Mouse (Mus musculus) urinary bladder, postnatal 10 days (tissue): Measurements from ENCODE around the gene Htr2a.
A peak's percentile ranks its signal among the peaks of the same experiment; 100 is the strongest.

Experiments
- DNase-seq: peaks from one replicate; pipeline ENCODE4 v3.0.0; 2022; ENCODE audit warnings: low spot score

Gene Htr2a

DNA sequence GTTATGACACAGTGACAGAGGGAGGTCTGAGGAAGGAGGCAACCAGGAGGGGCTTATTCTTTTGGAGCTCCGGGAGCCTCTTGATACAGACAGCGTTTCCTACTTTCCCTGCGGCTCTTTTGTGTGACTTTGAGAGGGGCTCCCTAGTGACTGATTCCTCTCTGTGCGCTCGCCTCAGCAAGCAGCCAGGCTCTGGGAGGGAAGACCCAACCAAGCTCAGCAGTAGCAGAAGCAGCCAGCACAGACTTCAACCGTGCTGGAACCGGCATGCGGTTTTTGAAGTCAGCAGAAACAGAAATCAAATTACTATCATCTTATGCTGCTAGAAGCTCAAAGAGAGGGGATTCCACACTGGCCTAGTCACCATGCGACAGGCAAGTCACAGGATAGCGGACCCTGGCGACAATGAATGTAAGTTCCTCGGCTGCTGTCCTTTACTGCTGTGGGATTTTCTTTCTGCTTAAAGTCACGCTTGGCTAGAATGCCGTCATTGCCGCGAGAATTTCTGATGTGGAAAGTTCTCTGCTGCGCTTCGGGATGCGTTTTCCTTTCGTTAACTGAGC is at the start of gene Htr2a:
Gene Htr2a (plus strand): TSS at position 22 of the 563 bp plus-strand sequence.
- no peak for DNase-seq

- no peak for DNase-seq
These were observed 39.1 kb upstream of the Htr2a start for GRCm38 (mm10) chr14:74601333-74602087.

DNA sequence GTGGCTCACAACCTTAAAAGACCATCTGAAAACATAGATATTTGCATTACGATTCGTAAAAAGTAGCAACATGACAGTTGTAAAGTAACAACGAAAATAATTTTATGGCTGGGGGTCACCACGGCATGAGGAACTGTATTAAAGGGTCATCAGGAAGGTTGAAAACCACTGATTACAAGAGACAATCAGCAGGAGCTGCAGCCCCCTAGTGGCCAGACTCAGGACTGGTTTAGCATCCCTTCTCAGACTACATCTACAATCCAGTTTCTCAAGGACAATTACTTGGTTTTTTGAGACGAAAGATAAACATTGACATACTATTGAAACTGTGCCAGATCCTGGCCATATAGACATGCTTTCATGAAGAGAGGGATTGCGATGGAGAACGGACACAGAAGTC is 38.1 kb upstream of the Htr2a start:
- DNase-seq = peak; percentile 18

- DNase-seq = no peak
These were observed 37.4 kb upstream of the Htr2a start for GRCm38 (mm10) chr14:74603131-74603766.

DNA sequence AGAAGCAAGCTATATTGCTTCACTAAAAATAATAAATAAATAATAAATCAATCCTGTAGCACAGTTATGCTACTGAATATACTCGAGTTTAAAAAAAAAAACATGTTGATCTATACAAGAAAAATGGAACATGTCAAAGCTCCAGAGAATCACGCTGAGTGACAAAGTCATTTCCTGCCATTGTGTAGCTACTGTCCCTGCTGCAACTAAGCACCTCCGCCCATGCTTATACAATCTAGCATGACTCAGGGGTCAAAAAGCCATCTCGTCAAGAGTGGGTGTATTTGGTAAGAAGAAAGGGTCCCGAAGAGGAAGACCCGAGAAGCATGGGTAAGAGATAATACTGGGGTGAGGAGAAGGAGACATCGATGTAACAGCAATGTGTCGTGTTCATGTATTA is 29.3 kb upstream of the Htr2a start:
- DNase-seq = no peak

GRCm38 (mm10) chr14:74618858-74619257 is 21.8 kb upstream of the Htr2a start:
- no peak for DNase-seq

- no peak for DNase-seq
These were observed 2.6 kb upstream of the Htr2a start for GRCm38 (mm10) chr14:74638071-74638470.

DNA sequence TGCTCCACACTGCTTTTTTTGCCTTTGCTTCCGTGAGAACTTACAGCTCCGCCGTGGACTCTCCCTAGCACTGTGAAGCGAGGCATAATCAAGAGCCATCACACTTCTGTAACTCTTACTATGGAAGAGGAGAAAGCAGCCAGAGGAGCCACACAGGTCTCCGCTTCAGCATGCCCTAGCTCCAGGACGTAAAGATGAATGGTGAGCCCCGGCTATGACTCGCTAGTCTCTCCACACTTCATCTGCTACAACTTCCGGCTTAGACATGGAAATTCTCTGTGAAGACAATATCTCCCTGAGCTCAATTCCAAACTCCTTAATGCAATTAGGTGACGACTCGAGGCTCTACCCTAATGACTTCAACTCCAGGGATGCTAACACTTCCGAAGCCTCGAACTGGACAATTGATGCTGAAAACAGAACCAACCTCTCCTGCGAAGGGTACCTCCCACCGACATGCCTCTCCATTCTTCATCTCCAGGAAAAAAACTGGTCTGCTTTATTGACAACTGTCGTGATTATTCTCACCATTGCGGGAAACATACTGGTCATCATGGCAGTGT is 1.1 kb downstream of the Htr2a start:
- no peak for DNase-seq

GRCm38 (mm10) chr14:74643296-74643695 is 2.7 kb downstream of the Htr2a start:
- peak; percentile 65 for DNase-seq

- DNase-seq = no peak
These were observed 5.6 kb downstream of the Htr2a start for GRCm38 (mm10) chr14:74646107-74646793.

GRCm38 (mm10) chr14:74650001-74650400 is 9.4 kb downstream of the Htr2a start:
- no peak for DNase-seq

DNA sequence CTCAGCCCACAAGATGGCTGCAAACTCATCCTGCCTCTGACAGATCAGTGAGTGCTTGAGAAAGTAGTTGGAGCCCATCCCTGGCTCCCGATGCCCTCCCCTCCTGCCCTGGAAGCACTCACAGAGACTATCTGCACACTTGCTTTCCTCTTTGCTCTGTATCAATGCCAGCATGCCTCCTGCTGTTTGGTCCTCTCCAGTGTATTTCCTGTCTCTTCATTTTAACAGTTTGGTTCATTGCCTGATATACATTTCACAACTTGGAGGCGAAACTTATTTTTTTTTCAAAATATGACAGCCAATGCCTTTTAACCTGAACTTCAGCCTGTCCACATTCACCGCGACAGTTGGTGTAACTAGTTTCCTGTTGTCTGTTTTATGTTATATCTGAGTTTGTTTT is 11.0 kb downstream of the Htr2a start:
- no peak for DNase-seq

GRCm38 (mm10) chr14:74657227-74657626 is 16.6 kb downstream of the Htr2a start:
- DNase-seq = no peak

DNA sequence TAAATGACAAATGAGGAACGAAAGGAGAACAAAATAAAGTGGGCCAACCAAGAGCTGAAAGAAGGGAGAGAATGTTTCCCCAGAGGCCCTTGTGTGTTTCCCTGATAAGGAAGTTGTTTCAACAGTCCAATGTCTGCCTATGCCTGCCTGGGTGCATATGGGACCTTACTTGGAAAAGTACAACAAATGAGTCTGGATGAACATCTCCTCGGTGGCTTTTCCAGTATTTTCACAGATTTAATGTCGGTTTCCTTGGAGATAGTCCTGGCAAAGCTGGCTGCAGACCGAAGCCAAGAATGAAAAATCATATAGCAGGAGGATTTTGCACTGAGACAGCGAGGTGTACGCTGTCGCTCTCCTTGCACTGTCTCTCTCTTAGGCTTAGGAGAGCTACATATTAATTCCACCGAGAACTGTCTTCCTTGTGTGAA is 18.8 kb downstream of the Htr2a start:
- no peak for DNase-seq

DNA sequence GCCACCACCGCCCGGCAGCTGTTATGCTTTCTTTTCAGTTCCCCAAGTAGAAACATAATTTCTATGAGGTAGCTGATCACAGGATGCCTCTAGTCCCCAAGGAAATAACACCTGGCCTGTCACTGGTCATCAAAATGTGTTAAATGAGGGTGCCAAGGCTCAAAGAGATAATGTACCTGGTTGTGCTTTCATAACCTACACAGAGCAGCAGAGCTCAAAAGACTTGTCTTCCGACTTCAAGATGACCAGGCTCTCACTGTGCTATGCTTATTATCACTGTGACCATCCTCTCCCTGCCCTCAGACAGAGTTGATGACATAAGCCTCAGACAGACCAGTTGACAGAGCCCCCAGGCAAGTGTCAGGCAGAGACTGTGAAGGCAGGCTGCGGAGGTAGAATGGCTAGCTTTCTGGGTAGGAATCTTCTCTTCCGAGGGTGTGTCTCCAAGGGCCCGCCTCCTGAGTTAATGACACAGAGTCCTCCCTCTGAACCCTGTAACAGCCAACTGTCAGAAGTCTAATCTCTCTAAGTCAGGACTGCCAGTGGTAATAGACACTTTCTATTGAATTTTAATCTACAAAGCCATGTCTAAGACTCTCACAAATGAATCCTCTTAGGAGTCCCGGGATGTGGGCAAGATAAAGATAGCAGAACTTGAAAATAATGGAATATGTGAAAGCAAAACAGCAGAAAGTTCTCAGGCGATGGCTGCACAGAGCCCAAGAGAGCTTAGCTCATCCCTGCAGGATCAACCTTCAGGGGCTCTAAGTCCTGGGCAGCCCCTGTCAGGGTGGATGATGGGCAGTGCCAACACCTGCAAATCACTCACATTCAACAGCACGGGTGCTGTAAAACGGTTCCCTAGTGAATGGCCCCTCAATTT is 31.7 kb downstream of the Htr2a start:
- DNase-seq = no peak

DNA sequence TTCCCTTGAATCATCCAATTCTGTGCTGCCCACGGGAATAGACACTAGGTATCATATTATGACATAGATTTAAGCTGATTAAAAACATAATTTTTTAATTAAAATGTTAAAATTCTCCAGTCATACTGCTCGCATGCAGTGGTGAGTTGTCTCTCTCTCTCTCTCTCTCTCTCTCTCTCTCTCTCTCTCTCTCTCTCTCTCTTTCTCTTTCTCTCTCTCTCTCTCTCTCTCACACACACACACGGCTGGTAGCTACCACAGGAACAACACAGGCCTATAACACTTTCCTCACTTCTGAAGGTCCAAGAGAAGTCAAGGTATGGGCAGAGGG is 32.3 kb downstream of the Htr2a start:
- no peak for DNase-seq

- no peak for DNase-seq
These were observed 32.9 kb downstream of the Htr2a start for GRCm38 (mm10) chr14:74673584-74673983.

- DNase-seq = no peak
These were observed 39.2 kb downstream of the Htr2a start for GRCm38 (mm10) chr14:74679841-74680240.

- DNase-seq = no peak
These were observed 43.8 kb downstream of the Htr2a start for GRCm38 (mm10) chr14:74684298-74684978.

DNA sequence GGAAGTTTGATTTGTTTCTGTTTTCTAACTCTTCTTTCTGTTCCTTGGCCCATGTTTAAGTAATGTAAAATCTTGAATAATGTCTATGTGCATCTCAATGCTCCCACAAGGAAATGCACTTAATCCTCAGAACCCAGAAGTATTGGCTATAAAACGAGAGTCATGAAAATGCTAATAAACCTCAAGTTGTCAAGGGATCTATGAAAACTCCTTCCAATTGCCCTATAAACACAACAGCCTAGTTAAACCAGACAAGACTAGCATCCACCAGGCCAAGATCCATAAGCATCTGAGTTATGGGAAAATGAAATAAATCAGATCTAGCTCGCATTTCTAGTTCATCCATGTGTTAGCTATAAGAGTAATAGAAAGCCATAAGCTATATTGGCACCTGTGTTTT is 51.3 kb downstream of the Htr2a start:
- DNase-seq = no peak

DNA sequence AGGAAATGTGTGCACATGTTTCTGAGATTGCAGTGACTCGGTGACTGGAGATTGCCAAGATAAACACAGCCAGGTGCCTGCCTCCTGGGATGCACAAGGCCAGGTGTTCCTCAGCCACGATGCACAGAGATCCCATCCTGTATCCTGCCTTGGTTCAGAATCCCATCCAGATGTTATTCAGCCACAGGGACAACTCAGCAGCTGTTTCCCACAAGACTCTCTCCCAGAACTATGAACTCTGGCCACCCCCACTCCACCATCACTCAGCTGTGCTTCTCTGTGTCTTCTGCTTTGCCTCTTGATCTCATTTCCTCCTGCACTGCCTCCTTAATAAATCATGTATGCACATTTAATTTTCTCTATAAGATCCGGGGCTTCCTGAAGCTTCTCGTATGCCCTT is 56.1 kb downstream of the Htr2a start:
- DNase-seq = no peak
